Mouse (Mus musculus): ENCODE results near the gene Kcnc3.

Kcnc3 gene

DNA sequence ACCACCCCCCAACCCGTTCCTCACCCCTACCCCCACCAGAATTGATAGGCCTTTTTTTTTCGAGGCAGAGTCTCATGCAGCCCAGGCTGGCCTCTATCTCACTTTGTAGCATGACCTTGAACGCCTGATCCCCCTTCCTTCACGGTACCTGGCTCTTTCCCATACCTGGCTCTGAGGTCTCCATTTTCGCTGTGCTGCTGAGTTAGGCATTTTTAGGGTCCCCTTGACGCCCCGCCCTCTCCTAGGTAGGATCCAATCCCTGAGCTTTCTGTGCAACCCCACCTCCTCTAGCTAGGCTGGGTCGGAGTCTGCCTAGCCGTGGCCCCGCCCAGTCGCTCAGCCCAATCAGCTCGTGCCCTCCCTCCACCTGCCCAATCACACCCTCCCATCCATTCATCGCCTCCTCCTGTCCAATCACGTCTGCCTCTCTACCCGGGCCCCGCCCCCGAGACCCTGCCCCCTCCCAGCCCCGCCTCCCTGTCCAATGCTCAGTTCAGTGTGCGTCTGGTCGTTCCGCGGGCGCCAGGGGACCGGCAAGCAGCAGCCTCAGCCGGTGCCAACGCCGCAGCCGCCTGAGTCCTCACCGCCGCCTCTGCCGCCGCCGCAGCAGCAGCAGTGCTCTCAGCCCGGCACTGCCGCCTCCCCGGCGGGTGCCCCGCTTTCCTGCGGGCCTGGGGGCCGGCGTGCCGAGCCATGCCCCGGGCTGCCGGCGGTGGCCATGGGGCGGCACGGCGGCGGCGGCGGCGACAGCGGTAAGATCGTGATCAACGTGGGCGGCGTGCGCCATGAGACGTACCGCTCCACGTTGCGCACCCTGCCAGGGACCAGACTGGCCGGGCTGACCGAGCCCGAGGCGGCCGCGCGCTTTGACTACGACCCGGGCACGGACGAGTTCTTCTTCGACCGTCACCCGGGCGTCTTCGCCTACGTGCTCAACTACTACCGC, at the start of gene Kcnc3:
Kcnc3 (plus strand) TSS at position 263 of the 946 bp plus-strand sequence.
- peak; percentile 97 for DNase-seq

- DNase-seq = no peak
Measured at GRCm38 (mm10) chr7:44542555-44542954, 47.9 kb upstream of the Kcnc3 start.

- no peak for DNase-seq
Measured at GRCm38 (mm10) chr7:44543071-44543470, 47.4 kb upstream of the Kcnc3 start.

DNA sequence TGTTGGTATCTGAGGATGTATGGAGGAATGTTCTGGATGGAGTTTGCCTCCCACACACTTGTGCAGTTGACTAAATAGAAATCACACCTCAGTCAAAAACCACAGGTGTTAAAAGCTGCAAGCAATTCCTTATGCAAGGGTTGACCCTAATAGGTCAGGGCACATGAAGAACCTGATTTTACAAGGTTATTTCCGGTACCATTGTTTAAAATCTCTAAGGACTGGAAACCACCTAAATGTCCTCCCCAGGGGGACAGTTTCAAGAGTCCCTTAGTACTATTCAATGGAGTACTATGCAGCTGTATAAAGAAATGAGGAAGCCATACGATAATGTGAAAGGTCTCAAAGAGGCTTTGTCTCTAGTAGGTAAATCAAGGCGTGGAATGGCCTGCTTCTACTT, 44.2 kb upstream of the Kcnc3 start:
- no peak for DNase-seq

- no peak for DNase-seq
Measured at GRCm38 (mm10) chr7:44547041-44547440, 43.4 kb upstream of the Kcnc3 start.

GRCm38 (mm10) chr7:44547725-44548124, 42.7 kb upstream of the Kcnc3 start:
- no peak for DNase-seq

DNA sequence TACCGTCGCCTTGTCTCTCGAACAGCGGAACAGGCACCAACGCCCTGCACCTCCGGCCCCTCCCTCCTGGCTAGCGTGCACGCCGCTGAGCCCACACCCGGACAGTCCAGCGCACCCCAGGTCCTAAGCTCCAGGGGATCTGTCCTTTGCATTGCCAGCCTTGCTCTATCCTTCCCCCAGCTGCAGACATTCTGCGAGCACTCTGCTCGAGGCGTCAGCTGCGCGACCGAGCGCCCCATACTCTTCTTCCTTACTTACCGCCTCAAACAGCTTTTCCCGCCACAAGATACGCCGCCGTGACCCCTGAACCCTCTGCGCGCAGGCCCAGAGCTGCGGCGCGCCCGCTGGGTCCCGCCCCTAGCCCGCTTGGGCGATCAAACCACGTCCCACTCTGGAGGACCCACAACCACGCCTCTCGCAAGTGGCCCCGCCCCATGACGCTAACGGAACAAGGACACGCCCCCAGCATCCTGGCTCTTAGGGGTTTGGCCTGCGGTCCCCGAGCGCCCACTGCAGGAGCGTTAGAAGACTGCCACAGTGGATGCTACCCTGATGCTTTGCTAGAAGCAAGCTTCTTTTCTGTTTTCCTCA, 41.9 kb upstream of the Kcnc3 start, which contains the start of gene Pold1:
Pold1 (minus strand) TSS at position 353 of the 591 bp plus-strand sequence.
- DNase-seq = peak; percentile 100

DNA sequence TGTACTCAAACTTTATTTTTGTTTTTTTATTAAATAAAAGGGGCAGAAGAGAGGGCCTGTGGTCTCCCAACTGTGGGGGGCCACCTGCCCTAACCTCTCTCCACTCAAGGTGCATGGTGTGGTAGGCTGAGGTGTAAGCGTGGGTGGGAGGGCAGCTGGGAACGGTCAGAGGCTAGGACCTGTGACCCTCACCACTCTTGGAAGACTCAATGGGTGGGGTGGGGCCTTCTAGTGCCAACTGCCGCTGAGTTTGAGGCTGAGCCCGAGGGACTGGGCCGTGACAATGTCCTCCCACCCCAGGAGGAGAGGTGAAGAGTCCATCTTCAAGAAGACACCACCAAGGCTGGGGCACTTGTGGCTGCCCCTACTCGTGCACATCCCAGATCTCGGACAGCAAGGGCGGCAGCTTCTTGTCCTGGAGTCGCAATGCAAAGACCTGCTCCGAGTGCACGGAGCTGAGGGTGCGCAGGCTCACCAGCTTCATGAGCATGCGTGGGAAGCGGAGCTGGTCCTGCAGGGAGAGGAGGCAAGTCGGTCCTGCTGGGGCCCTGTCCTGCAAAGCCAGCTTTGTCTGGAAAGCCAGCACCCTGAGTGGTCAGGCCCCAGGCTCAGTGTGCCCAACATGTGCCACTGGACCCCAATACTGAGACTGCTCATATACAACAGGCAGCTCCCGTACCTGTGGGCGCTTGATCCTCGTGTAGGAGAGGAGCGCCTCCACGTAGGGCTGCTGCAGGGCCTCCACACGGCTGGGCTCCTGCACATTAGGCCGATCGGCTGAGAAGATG, 40.6 kb upstream of the Kcnc3 start:
- no peak for DNase-seq

DNA sequence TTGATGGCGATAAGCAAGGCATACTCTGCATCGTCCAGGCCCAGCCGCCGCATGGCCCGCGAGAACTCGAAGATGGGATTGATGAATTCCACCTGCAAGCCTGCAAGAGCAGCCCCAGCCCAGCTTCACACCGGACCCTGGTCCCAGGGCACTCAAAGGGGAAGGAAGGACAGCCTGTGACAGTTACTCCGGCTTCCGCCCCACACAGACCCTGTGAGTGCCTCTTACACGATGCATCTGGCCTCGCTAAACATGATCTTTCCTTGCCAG, 40.1 kb upstream of the Kcnc3 start:
- no peak for DNase-seq

DNA sequence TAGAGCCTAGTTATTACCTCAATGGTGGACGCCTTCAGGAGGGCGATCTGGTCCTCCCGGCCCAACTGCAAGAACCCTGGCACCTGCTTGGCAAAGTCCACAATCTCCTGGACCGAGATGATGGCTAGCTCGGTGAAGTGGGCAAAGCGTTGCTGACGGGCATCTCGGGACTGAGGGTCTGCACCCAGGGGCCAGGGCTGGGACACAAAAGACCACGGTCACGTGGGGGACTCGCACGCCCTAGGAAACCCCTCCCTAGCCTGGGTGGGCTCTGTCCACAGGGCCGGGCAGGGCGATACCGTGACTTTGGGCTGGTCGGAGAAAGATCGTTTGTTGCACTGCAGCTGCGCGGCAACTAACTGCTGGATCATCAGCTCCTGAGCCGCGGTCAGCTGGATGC, 39.2 kb upstream of the Kcnc3 start:
- no peak for DNase-seq

DNA sequence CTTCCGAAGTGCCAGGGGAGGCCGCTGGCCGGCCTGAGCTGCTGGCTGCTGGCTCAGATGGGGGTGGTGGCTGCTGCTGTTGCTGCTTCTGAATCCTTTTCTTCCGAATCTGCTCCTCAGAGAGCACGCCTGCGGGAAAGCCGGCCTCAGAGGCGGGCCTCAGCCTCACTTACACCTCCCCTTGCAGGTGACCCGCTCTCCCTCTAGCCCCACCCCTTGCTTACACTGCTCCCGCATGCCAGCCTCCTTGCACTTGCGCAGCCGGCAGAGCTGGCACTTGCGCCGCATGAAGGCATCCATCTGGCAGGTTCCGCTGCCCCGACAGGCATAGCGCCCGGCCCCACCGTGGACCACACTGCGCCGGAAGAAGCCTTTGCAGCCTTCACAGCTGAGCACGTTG, 38.7 kb upstream of the Kcnc3 start:
- DNase-seq = no peak

DNA sequence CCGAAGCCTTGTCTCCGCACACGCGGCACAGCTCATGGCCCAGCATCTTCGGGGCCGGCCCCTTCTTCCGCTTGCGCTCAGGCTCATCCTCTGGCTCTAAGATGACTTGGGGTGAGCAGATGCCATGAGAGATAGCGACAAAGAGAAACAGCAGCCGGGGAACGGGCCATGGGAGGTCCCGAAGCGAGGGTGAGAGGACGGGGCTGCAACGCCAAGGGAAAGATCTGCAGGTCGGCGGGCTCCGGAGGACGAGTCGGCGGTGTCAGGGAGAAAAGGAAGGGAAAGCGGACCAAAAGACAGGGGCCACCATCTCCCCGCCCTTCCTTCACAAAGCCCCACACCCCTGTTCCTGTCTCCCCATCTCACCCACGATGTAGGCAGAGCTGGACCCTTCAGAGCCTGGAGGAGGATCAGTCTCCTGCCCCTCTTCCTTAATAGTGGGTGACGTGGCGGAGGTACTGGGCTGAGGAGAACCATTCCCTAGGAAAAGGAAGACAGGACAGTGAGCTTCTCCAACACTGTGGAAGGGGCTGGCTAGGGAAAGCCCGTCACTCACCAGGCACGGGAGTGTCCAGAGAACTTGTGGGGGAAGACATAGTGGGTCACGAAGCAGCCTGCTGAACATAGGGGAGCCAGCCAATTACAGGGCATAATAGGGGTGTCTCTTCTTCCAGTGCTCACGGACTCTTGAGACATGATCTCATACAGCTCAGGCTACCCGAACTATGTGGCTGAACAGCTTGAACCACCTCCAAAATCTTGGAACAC, 38.1 kb upstream of the Kcnc3 start:
- DNase-seq = no peak

DNA sequence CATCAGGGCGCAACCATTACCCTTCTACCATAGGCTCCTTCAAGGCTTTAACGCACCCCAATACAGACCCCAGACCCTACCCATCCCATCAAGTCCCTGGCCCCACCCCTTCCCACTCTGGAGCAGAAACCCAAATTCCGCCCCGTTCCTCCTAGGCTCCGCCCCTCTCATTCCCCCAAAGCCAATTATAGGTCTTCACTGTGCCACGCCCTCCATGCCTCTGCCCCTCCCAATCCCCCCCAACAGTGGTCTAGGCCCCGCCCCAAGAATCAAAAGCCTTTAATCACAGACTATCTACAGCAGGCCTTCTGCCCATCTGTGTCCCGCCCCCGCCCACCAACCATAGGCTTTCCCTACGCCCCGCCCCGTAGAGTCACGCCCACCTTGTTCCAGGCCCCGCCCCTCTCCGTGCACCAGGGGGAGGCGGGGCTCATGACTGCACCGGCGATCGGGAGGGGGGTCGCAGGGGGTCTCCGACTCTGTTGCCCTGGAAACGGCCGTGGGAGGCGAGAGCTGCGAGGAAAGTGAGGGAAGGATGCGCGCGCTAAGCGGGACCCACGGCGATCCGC, 37.2 kb upstream of the Kcnc3 start:
- DNase-seq = peak; percentile 56

- DNase-seq = peak; percentile 97
Measured at GRCm38 (mm10) chr7:44553826-44554225, 36.6 kb upstream of the Kcnc3 start, which contains the start of gene Nr1h2. Gene Nr1h2 (minus strand): TSS chr7:44553951.

GRCm38 (mm10) chr7:44557629-44558028, 32.8 kb upstream of the Kcnc3 start:
- DNase-seq = no peak

- peak; percentile 65 for DNase-seq
Measured at GRCm38 (mm10) chr7:44560435-44561400, 29.7 kb upstream of the Kcnc3 start.

- no peak for DNase-seq
Measured at GRCm38 (mm10) chr7:44563284-44563683, 27.2 kb upstream of the Kcnc3 start.

- DNase-seq = no peak
Measured at GRCm38 (mm10) chr7:44564486-44564885, 26.0 kb upstream of the Kcnc3 start.

DNA sequence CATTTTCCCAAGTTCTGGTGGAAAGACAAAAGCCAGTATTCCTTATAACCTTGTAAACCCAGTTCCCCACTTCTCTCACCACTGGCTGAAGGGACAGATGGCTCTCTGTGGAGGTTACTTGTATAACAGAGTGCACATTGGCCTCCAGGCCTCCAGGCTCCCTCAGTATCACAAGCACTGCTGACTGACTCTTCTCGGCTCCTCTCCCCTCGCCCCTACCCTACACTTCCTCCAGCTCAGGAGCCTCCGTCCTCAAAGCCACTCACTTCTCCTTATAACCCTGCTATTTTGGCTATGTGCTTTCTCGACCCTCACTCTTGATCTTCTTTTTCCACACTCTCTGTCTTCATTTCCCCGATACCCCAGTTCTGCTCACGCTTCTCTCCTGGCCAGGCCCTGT, 25.1 kb upstream of the Kcnc3 start:
- no peak for DNase-seq

DNA sequence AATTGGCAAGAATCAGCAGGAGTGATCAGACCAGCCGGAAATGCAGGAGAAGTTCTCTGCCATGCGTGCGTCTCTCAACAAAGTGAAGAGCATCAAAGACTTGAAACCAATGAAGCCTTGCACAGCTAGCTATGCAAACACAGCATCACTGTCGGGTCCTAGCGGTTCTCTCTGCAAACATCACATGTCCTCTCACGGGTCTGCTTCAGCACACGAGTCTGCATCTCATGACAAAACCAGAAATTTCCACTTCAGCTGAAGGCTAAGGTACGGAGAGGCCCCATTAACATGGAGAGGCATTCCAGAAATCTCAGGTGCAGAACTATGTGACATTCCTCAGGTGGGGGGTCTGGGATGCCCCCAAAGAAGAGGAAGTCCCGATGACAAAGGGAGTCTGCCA, 21.7 kb upstream of the Kcnc3 start:
- DNase-seq = no peak

DNA sequence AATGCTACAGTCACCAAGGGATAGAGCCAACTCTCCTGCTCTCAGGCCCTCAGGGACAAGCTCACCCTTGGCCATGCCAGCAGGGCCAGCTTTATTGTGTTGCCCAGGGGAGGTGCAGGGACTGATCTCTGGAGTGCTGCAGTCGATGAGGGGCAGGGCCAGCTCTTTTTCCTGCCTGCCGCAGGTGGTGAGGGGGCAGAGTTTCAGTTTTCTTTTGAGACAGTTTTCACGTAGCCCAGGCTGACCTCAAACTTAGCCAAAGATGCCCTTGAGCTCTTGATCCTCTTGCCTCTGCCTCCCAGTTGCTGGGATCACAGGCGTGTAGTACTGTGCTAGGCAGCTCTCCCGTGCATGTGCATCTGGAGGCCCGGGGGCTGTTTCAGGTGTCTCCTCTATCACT, 19.5 kb upstream of the Kcnc3 start:
- DNase-seq = no peak

Data from right cerebral cortex, adult 18-20 months (tissue).